Mouse (Mus musculus) neural tube, embryonic 15.5 days (tissue): ENCODE results near the gene Zdhhc17. TPM values are rescaled to one million over a fixed set of nuclear protein-coding genes. Genes with fewer than 3 reads are reported as not detected.

Source experiments
- ATAC-seq: fragments of 200-750 bp; cut with Nextera tagmentation; 2 replicates; pipeline ENCODE4 v1.8.0; 2017; ENCODE audit warnings: mild to moderate bottlenecking, moderate TSS enrichment, moderate library complexity; ENCODE audit not compliant: low FRiP score
- H3K27ac ChIP-seq: fragments of 300-500 bp; sonication (generic); replicated peaks from 2 replicates; pipeline ENCODE4 v1.5.1; 2015; ENCODE audit warnings: mild to moderate bottlenecking, inconsistent platforms
- H3K27me3 ChIP-seq: fragments of 300-500 bp; sonication (generic); replicated peaks from 2 replicates; pipeline ENCODE4 v1.6.1; 2015; ENCODE audit warnings: inconsistent platforms
- H3K36me3 ChIP-seq: fragments of 300-500 bp; sonication (generic); 2 replicates; pipeline ENCODE4 v1.6.1; 2015; ENCODE audit warnings: inconsistent platforms
- H3K4me1 ChIP-seq: fragments of 300-500 bp; sonication (generic); 2 replicates; pipeline ENCODE4 v1.6.1; 2015; ENCODE audit warnings: inconsistent platforms
- H3K4me2 ChIP-seq: fragments of 300-500 bp; sonication (generic); 2 replicates; pipeline ENCODE4 v1.6.1; 2015; ENCODE audit warnings: inconsistent platforms, mild to moderate bottlenecking, moderate library complexity
- H3K4me3 ChIP-seq: fragments of 300-500 bp; sonication (generic); replicated peaks from 2 replicates; pipeline ENCODE4 v1.5.1; 2015; ENCODE audit warnings: mild to moderate bottlenecking, inconsistent platforms
- H3K9ac ChIP-seq: fragments of 300-500 bp; sonication (generic); replicated peaks from 2 replicates; pipeline ENCODE4 v1.6.1; 2015; ENCODE audit warnings: mild to moderate bottlenecking, inconsistent platforms
- H3K9me3 ChIP-seq: fragments of 300-500 bp; sonication (generic); replicated peaks from 2 replicates; pipeline ENCODE4 v1.6.1; 2016; ENCODE audit warnings: inconsistent platforms
- WGBS: fragments of 180-500 bp; shearing (Covaris S2); methylation state at CpG from one replicate; pipeline ENCODE4 v1.1.7; 2015; ENCODE audit warnings: mixed read lengths; 5-methylcytosine and 5-hydroxymethylcytosine counted together
- polyA plus RNA-seq: library from polyadenylated mRNA; unstranded; fragments of >200 nt; fragmentation: Nextera tagmentation; extraction: Ambion mirVana; gene quantifications from 2 replicates; pipeline ENCODE4 v1.2.1, GENCODE M21; 2015

Zdhhc17 gene
- polyA plus RNA-seq, 1 experiment from 2014 or later, result 53.5 TPM

GRCm38 (mm10) chr10:110999201-110999600 is 10.7 kb downstream of the Zdhhc17 start:
- no peak overlapping the region for H3K27ac ChIP-seq
- H3K4me1 ChIP-seq, result peaks cover 20% of the 10 kb centered on the region; the same call in 1 of the 2 replicates
- ATAC-seq, result no peak
- no peaks in the 10 kb centered on the region for H3K9me3 ChIP-seq
- no peak overlapping the region for H3K4me3 ChIP-seq
- H3K27me3 ChIP-seq, result no peaks in the 10 kb centered on the region
- 80% methylated on average over 5 of the region's 5 CpGs for WGBS
- no peak overlapping the region for H3K4me2 ChIP-seq
- no peaks in the 10 kb centered on the region for H3K36me3 ChIP-seq
- no peak overlapping the region for H3K9ac ChIP-seq

DNA sequence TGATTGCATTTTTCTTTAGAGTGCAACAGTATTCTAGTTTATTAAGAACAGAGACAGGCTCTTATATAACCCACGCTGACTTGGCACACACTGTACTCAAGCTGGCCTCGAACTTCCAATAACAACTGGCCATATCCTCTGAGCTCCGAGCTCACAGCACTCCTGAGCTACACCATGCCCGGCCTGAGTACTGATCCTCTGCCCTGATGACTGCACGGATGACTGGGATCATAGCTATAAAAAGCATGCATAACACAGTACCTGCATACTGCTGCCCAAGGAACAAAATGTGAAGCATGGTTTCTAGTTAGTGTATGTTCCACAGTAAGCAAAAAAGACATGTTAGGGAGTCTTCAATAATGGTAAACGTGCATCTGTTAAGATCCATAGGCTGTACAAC is 12.8 kb downstream of the Zdhhc17 start:
- Histone ChIP-seq H3K4me3 (no peak overlapping the region), H3K9me3 (no peaks in the 10 kb centered on the region), H3K27me3 (no peaks in the 10 kb centered on the region), H3K27ac (no peak overlapping the region), H3K36me3 (no peaks in the 10 kb centered on the region), H3K9ac (no peak overlapping the region), H3K4me1 (peaks cover 33% of the 10 kb centered on the region), H3K4me2 (no peak overlapping the region)
- 86% methylated on average over 6 of the region's 6 CpGs for WGBS
- ATAC-seq, result no peak

DNA sequence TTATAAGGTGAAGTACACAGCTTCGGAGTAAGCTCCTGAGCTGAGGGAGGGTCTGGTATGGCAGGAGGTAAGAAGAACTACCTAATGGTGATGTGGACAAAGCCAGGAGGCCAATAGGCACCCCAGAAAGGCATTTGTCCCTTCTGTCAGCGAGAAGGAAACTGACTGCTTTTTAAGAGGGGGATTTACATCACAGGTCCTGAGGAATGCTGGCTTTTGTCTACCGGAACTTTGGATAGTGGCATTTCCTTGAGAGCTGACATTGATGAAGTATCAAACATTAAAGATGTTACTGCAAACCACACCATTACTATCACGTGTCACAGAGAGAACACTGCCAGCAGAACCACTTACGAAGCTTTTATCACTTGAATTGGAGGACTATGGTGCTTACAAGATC is 15.2 kb downstream of the Zdhhc17 start:
- Histone ChIP-seq H3K4me1 (peaks cover 40% of the 10 kb centered on the region), H3K27ac (no peak overlapping the region), H3K36me3 (no peaks in the 10 kb centered on the region), H3K27me3 (no peaks in the 10 kb centered on the region), H3K9ac (no peak overlapping the region), H3K4me3 (no peak overlapping the region), H3K9me3 (no peaks in the 10 kb centered on the region), H3K4me2 (no peak overlapping the region)
- ATAC-seq, result no peak
- WGBS, result 35% methylated on average over 5 of the region's 5 CpGs

- 67% methylated on average over 5 of the region's 5 CpGs for WGBS
- no peak overlapping the region for H3K4me2 ChIP-seq
- no peak for ATAC-seq
Observed at GRCm38 (mm10) chr10:110993249-110993648, 16.7 kb downstream of the Zdhhc17 start.

DNA sequence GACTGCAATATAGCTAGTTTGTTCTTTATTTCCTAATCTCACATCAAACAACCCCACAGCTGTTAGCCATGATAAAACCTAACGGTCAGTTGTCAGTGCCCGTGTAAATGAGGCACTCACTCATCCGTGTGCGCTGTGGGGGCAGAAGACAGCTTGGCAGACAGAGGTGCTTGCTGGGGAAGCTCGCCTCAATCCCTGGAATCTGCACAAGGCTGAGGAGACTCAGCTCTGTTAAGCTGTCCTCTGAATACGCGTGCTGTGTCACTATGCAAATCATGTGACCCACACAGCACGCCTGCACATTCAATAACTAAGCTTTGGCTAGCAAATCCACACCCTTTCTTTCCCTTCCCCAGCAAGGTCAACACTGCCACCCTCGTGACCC is 17.9 kb downstream of the Zdhhc17 start:
- Histone ChIP-seq H3K27me3 (no peaks in the 10 kb centered on the region), H3K9ac (no peak overlapping the region), H3K27ac (no peak overlapping the region; the same call in 1 of the 2 replicates), H3K4me3 (no peak overlapping the region), H3K4me1 (peaks cover 31% of the 10 kb centered on the region), H3K36me3 (no peaks in the 10 kb centered on the region), H3K9me3 (no peaks in the 10 kb centered on the region), H3K4me2 (no peak overlapping the region)
- 32% methylated on average over 9 of the region's 9 CpGs for WGBS
- ATAC-seq, result peak; percentile 53

More at GRCm38 (mm10) chr10:110993249-110993648, 16.7 kb downstream of the Zdhhc17 start:
- no peaks in the 10 kb centered on the region for H3K36me3 ChIP-seq
- H3K27ac ChIP-seq, result peak overlapping the region; percentile 33; the same call in 1 of the 2 replicates
- H3K9ac ChIP-seq, result no peak overlapping the region
- no peaks in the 10 kb centered on the region for H3K27me3 ChIP-seq
- no peaks in the 10 kb centered on the region for H3K9me3 ChIP-seq
- H3K4me3 ChIP-seq, result no peak overlapping the region
- peaks cover 31% of the 10 kb centered on the region for H3K4me1 ChIP-seq

DNA sequence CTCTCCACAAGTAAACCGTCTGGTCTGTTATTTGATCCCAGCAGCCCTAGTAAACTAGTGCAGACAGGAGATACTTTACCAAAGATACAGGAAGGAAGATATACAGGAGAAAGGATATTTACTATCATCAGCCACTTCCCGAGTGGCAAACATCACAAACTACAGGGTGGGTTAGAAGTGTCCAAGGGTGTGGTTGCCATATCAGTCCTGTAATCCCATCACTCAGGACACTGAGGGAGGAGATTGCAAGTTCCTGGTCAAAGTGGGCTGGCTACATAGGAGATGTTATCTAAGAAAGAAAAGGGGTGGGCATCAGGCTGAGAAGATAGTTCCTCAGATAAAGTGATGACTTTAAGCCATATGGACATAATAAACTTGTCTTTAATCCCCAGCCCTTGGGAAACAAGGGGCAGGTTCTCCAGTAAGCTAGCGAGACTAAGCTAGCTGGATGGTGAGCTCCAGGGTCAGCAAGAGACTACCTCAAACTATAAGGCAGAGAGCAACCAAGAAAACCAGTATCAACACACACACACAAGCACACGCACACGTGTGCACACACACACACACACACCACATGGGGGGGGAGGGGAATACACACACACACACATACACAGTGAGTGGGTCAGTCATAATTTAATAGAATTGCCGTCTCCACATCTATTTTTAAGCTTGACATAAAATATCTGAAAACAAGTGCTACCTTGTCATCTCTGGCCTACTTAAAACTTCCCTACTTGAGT is 18.5 kb downstream of the Zdhhc17 start:
- 86% methylated on average over 6 of the region's 6 CpGs for WGBS
- Histone ChIP-seq H3K4me1 (peaks cover 31% of the 10 kb centered on the region), H3K9me3 (no peaks in the 10 kb centered on the region), H3K4me3 (no peak overlapping the region), H3K9ac (no peak overlapping the region), H3K27ac (no peak overlapping the region), H3K36me3 (no peaks in the 10 kb centered on the region), H3K4me2 (no peak overlapping the region), H3K27me3 (no peaks in the 10 kb centered on the region)
- ATAC-seq, result peak; percentile 33; the same call in 1 of the 2 replicates

GRCm38 (mm10) chr10:110989729-110990128 is 20.2 kb downstream of the Zdhhc17 start:
- no peaks in the 10 kb centered on the region for H3K27me3 ChIP-seq
- H3K27ac ChIP-seq, result no peak overlapping the region
- no peak overlapping the region for H3K4me3 ChIP-seq
- no peak overlapping the region for H3K4me2 ChIP-seq
- ATAC-seq, result no peak
- no peak overlapping the region for H3K9ac ChIP-seq
- 73% methylated on average over 2 of the region's 2 CpGs for WGBS
- H3K4me1 ChIP-seq, result peaks cover 26% of the 10 kb centered on the region
- no peaks in the 10 kb centered on the region for H3K36me3 ChIP-seq
- no peaks in the 10 kb centered on the region for H3K9me3 ChIP-seq

DNA sequence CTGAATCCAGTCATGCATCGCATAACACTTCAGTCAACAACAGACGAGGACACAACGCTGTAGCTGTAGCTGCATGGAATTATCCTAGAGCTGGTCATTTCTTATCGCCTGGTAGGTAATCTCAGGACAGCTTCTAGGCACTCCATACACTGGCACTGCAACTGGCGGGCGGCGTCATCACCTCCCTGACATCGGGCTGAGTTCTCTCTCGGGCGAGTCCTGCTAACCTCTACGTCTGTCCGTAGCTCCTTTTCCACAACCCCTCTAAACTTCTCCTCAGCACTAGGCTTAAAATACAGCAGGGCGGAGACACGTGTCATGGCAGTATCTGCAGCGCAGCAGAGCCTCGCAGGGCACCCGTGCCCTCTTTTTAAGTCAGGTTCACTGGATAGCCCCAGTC is 23.3 kb downstream of the Zdhhc17 start:
- Histone ChIP-seq H3K27me3 (no peaks in the 10 kb centered on the region), H3K4me3 (no peak overlapping the region), H3K4me1 (peaks cover 2% of the 10 kb centered on the region), H3K9ac (no peak overlapping the region), H3K9me3 (no peaks in the 10 kb centered on the region), H3K36me3 (no peaks in the 10 kb centered on the region), H3K27ac (no peak overlapping the region), H3K4me2 (no peak overlapping the region)
- WGBS, result 93% methylated on average over 17 of the region's 17 CpGs
- ATAC-seq, result no peak

GRCm38 (mm10) chr10:110982771-110983170 is 27.2 kb downstream of the Zdhhc17 start:
- no peak for ATAC-seq
- no peak overlapping the region for H3K27ac ChIP-seq
- no peak overlapping the region for H3K4me3 ChIP-seq
- H3K9ac ChIP-seq, result no peak overlapping the region
- no peaks in the 10 kb centered on the region for H3K9me3 ChIP-seq
- no peaks in the 10 kb centered on the region for H3K4me1 ChIP-seq
- no peaks in the 10 kb centered on the region for H3K27me3 ChIP-seq
- H3K36me3 ChIP-seq, result peaks cover 11% of the 10 kb centered on the region
- no peak overlapping the region for H3K4me2 ChIP-seq
- 89% methylated on average over 4 of the region's 4 CpGs for WGBS

DNA sequence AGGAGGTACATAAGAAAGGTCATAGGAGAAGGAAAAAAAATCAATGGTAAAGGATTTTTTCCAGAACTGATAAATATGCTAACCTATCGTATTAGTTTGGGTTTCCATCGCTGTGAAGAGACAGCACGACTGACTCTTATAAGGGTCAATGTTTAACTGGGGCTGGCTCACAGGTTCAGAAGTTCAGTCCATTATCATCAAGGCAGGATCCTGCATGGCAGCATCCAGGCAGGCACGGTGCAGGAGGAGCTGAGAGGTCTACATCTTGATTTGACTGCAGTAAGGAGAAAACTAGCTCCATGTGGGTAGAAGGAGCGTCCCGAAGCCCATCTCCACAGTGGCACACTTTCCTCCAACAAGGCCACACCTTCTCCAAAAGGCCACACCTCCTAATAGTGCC is 29.5 kb downstream of the Zdhhc17 start:
- H3K27ac ChIP-seq, result no peak overlapping the region
- H3K36me3 ChIP-seq, result peaks cover 14% of the 10 kb centered on the region
- no peaks in the 10 kb centered on the region for H3K27me3 ChIP-seq
- H3K4me3 ChIP-seq, result no peak overlapping the region
- 95% methylated on average over 6 of the region's 6 CpGs for WGBS
- H3K4me1 ChIP-seq, result no peaks in the 10 kb centered on the region
- ATAC-seq, result no peak
- no peak overlapping the region for H3K4me2 ChIP-seq
- H3K9ac ChIP-seq, result no peak overlapping the region
- H3K9me3 ChIP-seq, result no peaks in the 10 kb centered on the region

DNA sequence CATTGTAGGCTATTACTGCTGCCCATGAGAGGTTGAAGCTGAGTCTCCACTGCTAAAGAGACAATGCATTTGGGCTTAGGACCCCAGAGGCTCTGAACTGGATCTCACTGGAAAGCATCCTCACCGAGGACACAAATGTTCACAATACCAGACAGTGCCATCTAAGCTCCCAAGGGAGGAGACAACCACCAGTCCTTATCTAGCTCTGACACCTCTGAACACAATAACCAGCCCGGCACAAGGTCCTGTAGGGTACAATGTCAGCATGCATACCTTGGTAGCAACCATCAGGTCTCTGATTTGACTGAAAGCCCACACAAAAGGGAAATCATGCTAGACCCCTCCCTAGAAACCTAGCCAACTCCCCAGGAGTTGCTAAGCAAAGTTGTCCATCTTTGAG is 30.5 kb downstream of the Zdhhc17 start:
- 93% methylated on average over 2 of the region's 2 CpGs for WGBS
- Histone ChIP-seq H3K4me1 (no peaks in the 10 kb centered on the region), H3K27ac (no peak overlapping the region), H3K9ac (no peak overlapping the region), H3K4me3 (no peak overlapping the region), H3K9me3 (no peaks in the 10 kb centered on the region), H3K27me3 (no peaks in the 10 kb centered on the region), H3K36me3 (peaks cover 14% of the 10 kb centered on the region), H3K4me2 (no peak overlapping the region)
- no peak for ATAC-seq

DNA sequence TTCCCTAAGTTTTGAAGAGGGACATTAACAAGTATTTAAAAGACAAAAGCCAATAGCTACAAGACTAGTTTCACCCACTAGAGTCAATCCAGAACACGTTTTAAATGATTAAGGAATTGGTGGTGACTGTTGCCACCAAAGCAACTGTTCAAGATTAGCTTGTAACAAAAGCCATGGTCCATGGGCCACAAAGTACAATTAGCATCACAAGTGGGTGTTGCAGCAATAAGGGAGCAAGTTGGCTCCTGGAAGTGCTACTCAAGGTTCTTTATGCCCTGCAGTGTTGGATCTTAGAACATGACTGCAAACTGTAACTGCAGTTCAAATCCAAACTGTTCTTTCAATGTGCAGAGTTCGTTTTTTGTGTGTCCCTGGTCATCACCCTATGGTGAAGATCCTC is 32.6 kb downstream of the Zdhhc17 start:
- H3K27me3 ChIP-seq, result no peaks in the 10 kb centered on the region
- no peak overlapping the region for H3K4me2 ChIP-seq
- no peak for ATAC-seq
- no peaks in the 10 kb centered on the region for H3K9me3 ChIP-seq
- 47% methylated on average over 2 of the region's 2 CpGs for WGBS
- H3K4me1 ChIP-seq, result no peaks in the 10 kb centered on the region
- H3K36me3 ChIP-seq, result peaks cover 18% of the 10 kb centered on the region
- H3K4me3 ChIP-seq, result no peak overlapping the region
- no peak overlapping the region for H3K27ac ChIP-seq
- no peak overlapping the region for H3K9ac ChIP-seq
